Mouse (Mus musculus): ENCODE measurements around the gene Gm49721. TPM values are rescaled to one million over a fixed set of nuclear protein-coding genes. Genes with fewer than 3 reads are reported as not detected.
A peak's percentile ranks its signal among the peaks of the same experiment; 100 is the strongest.
"Not testable (repeated sequence)": the region's sequence is repeated elsewhere in the genome, so short reads cannot be mapped to it uniquely, and the experiment has no call there.

Gm49721 gene
- polyA plus RNA-seq, 1 experiment from 2014 or later, result 0.35 TPM

DNA sequence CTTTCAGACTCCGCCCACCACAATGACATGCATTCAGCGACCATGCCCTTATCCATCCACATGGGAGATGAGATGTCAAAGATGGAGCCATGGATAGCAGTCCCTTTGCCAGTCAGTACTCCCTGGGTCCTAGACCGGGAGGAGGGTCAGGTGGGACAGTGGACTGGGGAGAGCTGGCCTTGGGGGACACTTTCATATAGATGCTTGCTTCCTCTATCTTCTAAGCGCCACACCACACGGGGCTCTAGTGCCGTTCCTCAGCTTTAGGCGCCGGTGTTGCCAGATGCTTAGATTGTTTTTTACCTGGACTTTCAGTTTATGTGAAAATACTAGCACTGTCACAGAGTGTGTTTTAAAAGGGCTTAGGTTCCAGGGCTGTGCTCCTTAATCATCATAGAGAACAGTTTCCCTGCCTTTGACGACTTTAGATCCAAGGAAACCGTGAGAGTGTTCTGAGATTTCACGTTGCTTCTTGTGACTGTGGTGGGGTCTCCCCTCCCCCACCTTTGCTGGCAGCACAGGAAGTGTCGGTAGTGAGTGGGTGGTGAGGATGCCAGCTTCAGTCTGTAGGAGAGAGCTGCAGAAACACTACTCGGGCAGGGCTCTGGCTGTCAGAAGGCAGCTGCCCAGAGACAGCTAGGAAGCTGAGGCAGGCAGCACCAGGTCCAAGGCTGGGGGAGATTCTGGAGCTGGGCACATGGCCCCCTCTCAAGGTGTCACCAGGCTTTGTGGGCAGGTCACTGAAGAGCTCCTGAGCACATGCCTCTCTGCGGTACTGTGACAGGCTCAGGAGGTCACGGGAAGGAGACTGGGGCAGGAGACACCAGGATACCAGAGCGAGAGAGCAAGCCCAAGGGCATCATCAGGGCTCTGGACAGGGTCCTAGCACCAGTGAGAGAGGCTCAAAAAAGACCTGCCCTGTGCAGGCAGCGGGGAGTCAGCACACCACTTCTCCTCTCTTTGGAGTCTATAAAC is 54.8 kb downstream of the Gm49721 start:
- H3K4me2 ChIP-seq; H3K9me3 ChIP-seq; H3K27ac ChIP-seq; ATAC-seq (replicated peaks); H3K4me3 ChIP-seq; H3K27me3 ChIP-seq (replicated peaks); H3K36me3 ChIP-seq (replicated peaks); H3K4me1 ChIP-seq; H3K9ac ChIP-seq: not testable (repeated sequence)
- WGBS, result 65% methylated on average over 3 of the region's 17 CpGs

- not testable (repeated sequence) for H3K4me2 ChIP-seq; H3K4me1 ChIP-seq; H3K9me3 ChIP-seq; H3K4me3 ChIP-seq; H3K27ac ChIP-seq; H3K9ac ChIP-seq; H3K36me3 ChIP-seq (replicated peaks); ATAC-seq (replicated peaks); H3K27me3 ChIP-seq (replicated peaks)
- 23% methylated on average over 2 of the region's 4 CpGs for WGBS
These were observed 90.4 kb downstream of the Gm49721 start for GRCm38 (mm10) chr17:7068997-7069539.

DNA sequence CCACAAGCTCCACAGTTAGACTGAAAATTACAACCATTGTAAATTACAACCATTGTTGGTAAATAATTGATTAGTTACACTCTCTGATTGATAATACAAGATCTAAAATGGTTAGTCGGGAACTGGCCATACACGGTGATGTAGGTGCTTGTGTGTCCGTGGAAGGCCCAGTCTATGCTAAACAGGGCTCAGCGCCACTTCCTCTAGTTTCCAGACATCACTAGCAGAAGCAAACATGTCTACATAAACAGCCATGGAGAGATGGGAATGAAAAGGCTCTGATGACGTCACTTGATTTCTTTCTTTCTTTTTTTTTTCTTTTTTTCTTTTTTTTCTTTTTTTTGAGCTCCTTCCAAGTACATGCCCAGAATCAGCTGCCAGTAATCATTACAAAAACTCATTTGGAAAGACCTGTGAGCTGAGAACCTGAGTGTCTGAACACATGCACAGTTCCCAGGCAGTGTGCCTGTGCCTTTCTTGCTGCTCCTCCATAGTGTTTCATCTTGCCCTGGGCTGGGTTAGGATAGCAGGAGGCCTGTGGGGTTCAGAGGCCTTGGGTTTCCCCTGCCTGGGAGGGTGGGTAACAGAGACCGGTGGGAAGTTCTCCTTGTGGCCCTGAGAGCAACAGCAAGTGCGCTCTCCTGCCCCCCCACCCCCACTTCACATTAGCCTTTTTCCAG is 91.0 kb downstream of the Gm49721 start:
- H3K27me3 ChIP-seq (replicated peaks); ATAC-seq (replicated peaks); H3K9me3 ChIP-seq; H3K4me1 ChIP-seq; H3K27ac ChIP-seq; H3K36me3 ChIP-seq (replicated peaks); H3K9ac ChIP-seq; H3K4me2 ChIP-seq; H3K4me3 ChIP-seq: not testable (repeated sequence)
- WGBS, result 54% methylated on average over 6 of the region's 7 CpGs

DNA sequence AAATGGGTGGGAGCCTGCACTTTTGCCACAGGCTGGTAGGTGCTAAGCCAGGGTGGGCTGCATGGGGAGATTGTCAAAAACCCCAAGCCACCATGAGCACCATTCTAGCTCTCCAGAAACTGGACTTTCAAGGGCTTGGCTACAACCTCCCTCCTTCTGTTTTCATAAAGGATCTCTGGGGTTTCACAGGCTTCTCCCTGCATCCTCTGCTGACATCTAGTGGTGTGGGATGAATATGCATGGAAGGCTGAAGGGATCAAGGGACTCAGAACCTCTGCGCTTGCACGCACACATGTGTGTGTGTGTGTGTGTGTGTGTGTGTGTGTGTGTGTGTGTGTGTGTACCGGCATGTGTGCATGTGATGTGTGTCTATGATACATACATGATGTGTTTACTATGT is 95.8 kb downstream of the Gm49721 start:
- not testable (repeated sequence) for H3K4me2 ChIP-seq; H3K4me1 ChIP-seq; H3K4me3 ChIP-seq; H3K27ac ChIP-seq; H3K9me3 ChIP-seq; H3K9ac ChIP-seq; H3K36me3 ChIP-seq (replicated peaks); H3K27me3 ChIP-seq (replicated peaks)
- WGBS, result 31% methylated on average over 3 of the region's 3 CpGs
- peak; percentile 70 for ATAC-seq (replicated peaks)

GRCm38 (mm10) chr17:7075519-7075918 is 96.8 kb downstream of the Gm49721 start:
- not testable (repeated sequence) for H3K27me3 ChIP-seq (replicated peaks); H3K4me1 ChIP-seq; H3K4me2 ChIP-seq; H3K9me3 ChIP-seq; H3K36me3 ChIP-seq (replicated peaks); H3K27ac ChIP-seq; H3K9ac ChIP-seq; ATAC-seq (replicated peaks); H3K4me3 ChIP-seq
- 94% methylated on average over 5 of the region's 6 CpGs for WGBS

DNA sequence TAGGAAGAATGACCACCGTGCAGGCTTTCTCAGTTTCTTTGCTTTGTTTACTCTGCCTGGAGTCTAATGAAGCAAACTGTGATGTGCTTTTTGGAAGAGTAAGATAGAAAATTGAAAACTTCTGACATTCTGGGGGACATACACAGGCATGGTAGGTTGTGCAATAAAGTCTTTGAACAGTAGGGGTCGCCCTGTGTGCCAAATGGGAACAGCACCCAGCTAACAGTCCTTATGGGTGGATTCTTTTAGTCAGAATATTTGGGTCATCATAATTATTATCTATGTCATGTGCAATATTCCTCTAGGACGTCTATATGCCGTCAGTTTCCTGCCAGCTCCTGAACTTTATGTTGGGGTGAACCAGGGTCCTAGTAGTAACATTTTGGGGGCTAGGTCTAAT is 100.9 kb downstream of the Gm49721 start:
- H3K27ac ChIP-seq; H3K36me3 ChIP-seq (replicated peaks); H3K9ac ChIP-seq; H3K9me3 ChIP-seq; H3K4me2 ChIP-seq; H3K4me3 ChIP-seq; ATAC-seq (replicated peaks); H3K27me3 ChIP-seq (replicated peaks); H3K4me1 ChIP-seq: not testable (repeated sequence)
- 0% methylated on average over 1 of the region's 4 CpGs for WGBS

GRCm38 (mm10) chr17:7084523-7084922 is 105.8 kb downstream of the Gm49721 start:
- not testable (repeated sequence) for ATAC-seq (replicated peaks); H3K27me3 ChIP-seq (replicated peaks); H3K36me3 ChIP-seq (replicated peaks)

DNA sequence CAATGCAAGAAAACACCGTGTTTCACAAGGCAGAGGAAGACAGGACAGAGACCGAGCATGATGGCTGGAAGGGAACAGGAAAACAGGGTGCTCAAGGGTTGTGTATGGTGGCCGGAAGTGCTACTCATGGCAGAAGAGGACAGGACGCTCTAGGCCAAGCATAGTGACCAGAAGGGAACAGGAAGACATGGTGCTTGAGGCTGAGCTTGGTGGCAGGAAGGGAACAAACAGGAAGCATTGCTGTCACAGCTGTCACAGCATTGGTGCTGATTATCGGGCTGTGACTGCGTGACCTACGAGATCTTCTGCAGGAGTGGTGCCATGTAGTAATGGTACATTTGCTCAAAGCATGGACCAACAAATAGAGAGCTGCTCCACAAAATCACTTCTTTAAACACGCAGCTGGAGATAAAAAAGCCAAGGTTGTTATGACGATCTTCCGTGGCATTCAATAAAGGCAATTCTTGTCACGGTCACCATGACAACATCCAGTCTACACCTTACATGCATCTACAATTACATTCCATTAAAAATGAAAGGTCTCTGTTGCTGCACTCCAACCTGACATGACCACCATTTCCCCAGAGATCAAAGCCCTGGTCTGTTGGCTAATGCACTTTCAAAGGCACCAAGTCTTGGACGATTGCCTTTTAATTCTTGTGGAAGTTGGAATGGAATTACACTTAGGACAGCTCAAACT is 106.9 kb downstream of the Gm49721 start:
- H3K9me3 ChIP-seq; H3K27ac ChIP-seq; H3K4me2 ChIP-seq; H3K4me3 ChIP-seq; H3K9ac ChIP-seq; H3K4me1 ChIP-seq; H3K36me3 ChIP-seq (replicated peaks); H3K27me3 ChIP-seq (replicated peaks): not testable (repeated sequence)
- peak; percentile 58 for ATAC-seq (replicated peaks)
- no CpG with 5 or more reads among the region's 12 CpGs for WGBS

More at GRCm38 (mm10) chr17:7084523-7084922, 105.8 kb downstream of the Gm49721 start:
- H3K27ac ChIP-seq, H3K4me3 ChIP-seq, H3K9me3 ChIP-seq, H3K4me2 ChIP-seq, H3K4me1 ChIP-seq, H3K9ac ChIP-seq: not testable (repeated sequence)
- WGBS, result no CpG with 5 or more reads among the region's 5 CpGs

DNA sequence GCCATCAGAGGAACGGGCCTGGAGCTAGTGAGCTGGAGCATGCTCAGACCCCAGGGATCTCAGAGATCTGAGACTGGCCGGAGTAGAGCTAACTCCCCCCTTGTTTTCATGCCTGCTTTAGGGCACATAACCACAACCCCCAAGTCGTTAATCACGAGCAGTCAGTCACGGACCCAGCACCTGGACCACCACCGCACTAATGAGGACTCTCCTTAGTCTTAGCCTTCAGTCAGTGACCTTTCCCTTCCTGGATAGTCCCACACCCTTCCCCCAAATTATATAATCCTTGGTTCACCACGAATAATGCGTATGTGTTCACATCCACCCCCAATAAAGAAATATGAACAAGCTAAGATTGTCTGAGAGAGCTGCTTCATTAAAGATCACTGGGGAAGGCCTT is 108.1 kb downstream of the Gm49721 start:
- not testable (repeated sequence) for H3K9ac ChIP-seq; H3K27me3 ChIP-seq (replicated peaks); H3K36me3 ChIP-seq (replicated peaks); H3K4me2 ChIP-seq; H3K4me1 ChIP-seq; H3K27ac ChIP-seq; H3K4me3 ChIP-seq; H3K9me3 ChIP-seq; ATAC-seq (replicated peaks)
- WGBS, result 85% methylated on average over 6 of the region's 8 CpGs

Other genes starting within 250 kb of the Gm49721 start
- 32.5 and 39.6 TPM in 2 replicates for gene Ezr, start 196.1 kb upstream of the Gm49721 start, polyA plus RNA-seq (2015; fragmentation: Nextera tagmentation; extraction: Ambion mirVana)
- 59.6 and 62.6 TPM in 2 replicates for gene Rsph3b, start 30.2 kb upstream of the Gm49721 start, polyA plus RNA-seq (2015; fragmentation: Nextera tagmentation; extraction: Ambion mirVana)
- gene Tagap1, start 17.7 kb upstream of the Gm49721 start, polyA plus RNA-seq (2015; fragmentation: Nextera tagmentation; extraction: Ambion mirVana), result 55.2 and 56.3 TPM in 2 replicates
- gene Rnaset2b, start 8.3 kb upstream of the Gm49721 start, polyA plus RNA-seq (2015; fragmentation: Nextera tagmentation; extraction: Ambion mirVana), result 76.6 and 90.6 TPM in 2 replicates
- gene Gm1604a, start 46.7 kb downstream of the Gm49721 start, polyA plus RNA-seq (2015; fragmentation: Nextera tagmentation; extraction: Ambion mirVana), result 0.26 and 0.57 TPM in 2 replicates
- gene Rps6ka2, start 191.2 kb downstream of the Gm49721 start, polyA plus RNA-seq (2015; fragmentation: Nextera tagmentation; extraction: Ambion mirVana), result 21.1 and 21.9 TPM in 2 replicates

Measured in midbrain, embryonic 15.5 days (tissue).